Mouse (Mus musculus): ENCODE measurements around the gene Ppcdc.
"Not testable (repeated sequence)": the region's sequence is repeated elsewhere in the genome, so short reads cannot be mapped to it uniquely, and the experiment has no call there.

Ppcdc gene

DNA sequence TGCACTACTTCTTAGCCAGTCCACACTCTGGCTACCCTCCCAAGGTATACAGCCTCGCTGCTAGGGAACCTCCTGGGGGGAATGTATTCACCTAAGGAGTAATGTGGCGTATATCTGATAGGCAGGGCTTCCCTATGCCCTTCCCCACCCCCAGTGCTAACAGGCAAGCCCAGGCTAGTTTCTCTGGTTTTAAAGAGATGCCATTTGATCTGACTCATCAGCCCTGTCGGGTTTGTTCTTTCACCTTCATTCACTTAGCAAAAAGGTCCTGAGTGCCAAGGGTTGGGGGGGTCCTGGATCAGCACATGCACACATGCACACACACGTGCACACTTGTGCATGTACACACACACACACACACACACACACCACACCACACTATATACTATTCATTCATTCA, 12.0 kb downstream of the Ppcdc start:
- DNase-seq, result no peak

DNA sequence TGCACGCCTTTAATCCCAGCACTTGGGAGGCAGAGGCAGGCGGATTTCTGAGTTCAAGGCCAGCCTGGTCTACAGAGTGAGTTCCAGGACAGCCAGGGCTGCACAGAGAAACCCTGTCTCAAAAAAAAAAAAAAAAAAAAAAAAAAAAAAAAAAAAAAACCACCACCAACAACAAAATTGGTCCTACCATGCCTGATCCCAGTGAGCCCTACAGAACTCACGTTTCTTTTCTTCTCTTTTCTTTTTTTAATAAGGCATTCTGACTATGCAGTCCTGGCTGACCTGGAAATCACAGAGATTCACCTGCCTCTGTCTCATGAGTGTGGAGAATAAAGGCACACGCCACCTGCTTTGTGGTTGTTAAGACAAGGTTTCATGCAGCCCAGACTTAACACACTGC, 12.8 kb downstream of the Ppcdc start:
- DNase-seq, result not testable (repeated sequence)

DNA sequence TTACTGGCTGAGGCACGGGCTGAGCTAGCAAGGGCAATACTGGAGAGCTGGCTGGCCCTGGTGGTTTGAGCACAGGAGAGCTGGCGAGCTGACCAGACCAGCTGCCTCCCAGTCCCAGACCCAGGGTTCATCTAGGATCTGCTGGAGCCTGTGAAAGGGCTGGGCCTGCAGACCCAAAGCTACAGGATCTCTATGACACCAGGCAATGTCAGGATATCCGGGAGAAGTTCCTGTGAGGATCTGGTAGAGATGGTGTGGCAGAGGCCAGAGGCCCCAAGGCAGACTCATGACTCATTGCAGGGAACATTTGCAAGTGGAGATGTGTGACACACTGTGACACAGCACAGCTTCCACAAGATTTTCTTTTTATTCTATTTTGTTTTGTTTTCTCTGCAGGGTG, 14.8 kb downstream of the Ppcdc start:
- no peak for DNase-seq

GRCm38 (mm10) chr9:57424066-57424465, 15.9 kb downstream of the Ppcdc start:
- DNase-seq, result no peak

DNA sequence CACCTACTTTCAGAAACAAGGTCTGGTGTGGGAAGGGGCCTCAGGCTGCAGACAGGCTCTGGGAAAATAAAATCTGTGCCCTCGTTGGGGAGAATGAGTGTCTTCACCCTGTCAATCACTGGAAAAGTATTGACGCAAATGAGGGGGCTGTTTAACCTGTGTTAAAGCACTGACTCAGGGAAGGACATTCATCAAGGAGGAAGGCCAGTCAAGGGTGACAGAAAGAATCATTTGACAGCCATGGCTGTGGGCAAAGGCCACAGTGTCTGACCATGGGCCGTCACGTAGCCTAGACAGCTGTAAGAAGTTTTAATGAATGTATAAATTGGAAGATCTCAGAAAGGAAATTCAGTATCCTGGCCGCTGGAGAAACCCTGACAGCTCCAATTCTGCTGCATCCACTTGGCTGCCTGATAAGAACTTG, 18.2 kb downstream of the Ppcdc start:
- no peak for DNase-seq

DNA sequence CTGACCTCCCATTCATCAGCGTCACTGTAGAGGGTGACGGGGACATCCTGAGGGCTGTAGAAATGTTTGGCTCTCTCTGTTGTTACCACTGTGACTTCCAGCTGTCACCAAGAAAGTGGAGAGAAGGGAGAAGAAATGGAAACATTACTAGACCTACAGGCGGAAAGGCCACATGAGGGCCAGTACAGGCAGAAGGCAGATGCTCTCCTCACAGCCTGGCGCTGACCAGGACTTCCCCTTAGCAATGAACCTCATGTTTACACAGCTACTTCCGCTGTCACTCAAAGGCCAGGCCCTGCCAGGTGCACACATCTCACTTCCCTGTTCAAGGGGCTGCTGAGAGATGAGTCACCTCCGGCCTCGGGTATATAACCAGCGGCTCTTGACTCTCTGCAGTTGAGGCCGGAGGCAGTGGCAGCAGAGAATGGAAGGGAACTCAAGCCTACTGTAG, 18.8 kb downstream of the Ppcdc start:
- DNase-seq, result peak; percentile 78 to 88

- peak; percentile 43 to 53 for DNase-seq
Observed at GRCm38 (mm10) chr9:57420321-57421120, 19.4 kb downstream of the Ppcdc start.

DNA sequence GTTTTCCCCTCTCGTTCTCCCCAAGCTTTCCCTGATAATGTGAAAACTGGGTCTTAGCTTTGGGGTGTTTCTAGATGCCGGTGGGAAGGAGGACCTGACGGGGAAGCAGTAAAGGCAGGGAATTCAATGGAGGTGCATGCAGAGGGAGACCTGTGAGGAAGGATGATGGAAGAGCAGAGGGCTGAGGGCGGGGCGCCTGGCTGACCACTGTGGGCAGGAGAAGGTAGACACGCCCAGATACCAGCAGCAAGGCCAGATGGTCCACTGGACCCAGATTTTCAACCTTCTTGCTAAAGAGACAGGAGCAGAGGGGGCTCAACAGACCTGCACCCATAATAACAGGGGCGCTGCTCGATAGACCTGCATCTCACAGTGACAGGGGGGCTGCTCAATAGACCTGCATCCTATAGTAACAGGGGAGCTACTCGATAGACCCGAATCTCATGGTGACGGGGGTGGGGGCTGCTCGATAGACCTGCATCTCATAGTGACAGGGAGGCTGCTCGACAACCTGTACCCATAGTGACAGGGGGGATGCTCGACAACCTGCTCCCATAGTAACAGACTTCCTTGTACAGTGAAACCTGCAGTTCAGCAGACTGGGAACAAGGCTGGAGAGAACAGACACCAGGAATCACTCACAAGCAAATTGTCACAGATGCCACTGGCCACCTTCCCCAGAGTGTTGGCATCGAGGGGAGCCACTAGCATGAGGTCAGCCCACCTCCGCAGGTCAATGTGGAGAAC, 20.2 kb downstream of the Ppcdc start:
- no peak for DNase-seq

- no peak for DNase-seq
Observed at GRCm38 (mm10) chr9:57417341-57417740, 22.6 kb downstream of the Ppcdc start.

GRCm38 (mm10) chr9:57407120-57407905, 32.6 kb downstream of the Ppcdc start:
- DNase-seq, result no peak

GRCm38 (mm10) chr9:57406395-57406794, 33.5 kb downstream of the Ppcdc start:
- DNase-seq, result no peak

GRCm38 (mm10) chr9:57404036-57404435, 35.9 kb downstream of the Ppcdc start:
- DNase-seq, result no peak

- DNase-seq, result no peak
Observed at GRCm38 (mm10) chr9:57402318-57403251, 37.3 kb downstream of the Ppcdc start.

DNA sequence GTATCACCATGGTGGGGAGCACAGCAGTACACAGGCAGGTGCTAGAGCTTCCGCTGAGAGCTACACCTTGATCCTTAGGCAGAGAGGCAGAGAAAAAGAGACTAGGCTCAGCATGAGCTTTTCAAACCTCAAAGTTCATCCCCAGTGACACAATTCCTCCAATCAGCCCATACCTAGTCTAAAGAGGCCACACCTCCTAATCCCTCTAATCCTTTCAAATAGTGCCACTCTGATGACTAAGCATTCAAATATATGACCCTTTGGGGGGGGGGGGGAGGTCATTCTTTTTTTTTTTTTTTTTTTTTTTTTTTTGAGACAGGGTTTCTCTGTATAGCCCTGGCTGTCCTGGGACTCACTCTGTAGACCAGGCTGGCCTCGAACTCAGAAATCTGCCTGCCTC, 41.2 kb downstream of the Ppcdc start:
- no peak for DNase-seq

DNA sequence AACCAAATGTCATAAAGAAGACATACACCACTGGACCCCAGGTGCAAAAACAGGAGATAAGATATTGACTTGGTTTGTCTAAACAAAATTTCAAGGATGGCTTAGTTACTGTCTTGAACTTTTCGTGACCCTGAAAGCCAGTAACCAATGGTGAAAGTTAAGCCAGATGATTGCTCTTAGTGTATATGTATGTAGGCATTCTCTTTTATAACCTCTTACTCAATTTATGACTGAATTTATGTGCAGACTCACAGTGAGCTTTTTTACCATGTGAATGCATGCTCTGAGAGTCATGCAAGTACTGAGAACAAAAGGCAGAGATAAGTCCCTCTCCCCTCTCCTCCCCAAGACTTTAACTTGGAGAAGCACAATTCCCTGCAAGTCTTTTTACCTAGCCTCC, 47.0 kb downstream of the Ppcdc start:
- no peak for DNase-seq

DNA sequence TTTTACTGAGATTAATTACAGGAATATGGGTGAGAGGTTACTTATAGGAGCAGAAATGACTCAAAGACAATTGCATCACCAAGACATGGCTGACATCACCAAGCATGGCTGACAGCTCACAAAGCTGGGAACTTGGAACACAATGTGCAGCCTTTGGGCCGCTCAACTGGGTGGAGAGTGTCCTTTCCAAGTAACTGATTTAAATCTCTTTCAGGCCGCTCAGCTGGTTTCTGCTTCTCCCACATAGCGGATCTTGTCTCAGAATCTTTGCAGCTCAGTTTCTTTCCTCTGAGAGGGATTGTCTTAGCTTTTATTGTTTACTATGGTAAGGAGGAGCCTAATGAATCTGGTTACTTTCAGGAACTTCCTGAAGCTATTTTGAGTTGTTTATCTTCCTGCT, 49.1 kb downstream of the Ppcdc start:
- DNase-seq, result no peak

DNA sequence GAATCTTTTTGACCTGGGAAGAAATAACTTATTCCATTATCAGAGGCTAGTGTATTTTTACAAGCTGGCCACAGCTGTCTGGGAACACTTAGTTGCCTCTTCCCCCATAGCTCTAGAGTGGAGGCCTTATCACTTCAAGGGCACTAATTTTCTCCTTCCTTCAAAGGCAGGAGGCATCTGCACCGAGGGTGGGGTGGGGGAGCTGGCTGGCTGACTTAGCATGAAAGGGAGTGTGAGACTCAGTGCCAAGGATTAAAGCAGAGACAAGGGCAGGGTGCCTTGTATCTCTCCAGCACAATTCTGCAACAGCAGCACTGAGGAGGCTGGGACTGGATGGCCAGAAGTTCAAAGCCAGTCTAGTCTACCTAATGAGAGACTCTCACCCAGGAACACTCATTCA, 50.8 kb downstream of the Ppcdc start:
- no peak for DNase-seq

DNA sequence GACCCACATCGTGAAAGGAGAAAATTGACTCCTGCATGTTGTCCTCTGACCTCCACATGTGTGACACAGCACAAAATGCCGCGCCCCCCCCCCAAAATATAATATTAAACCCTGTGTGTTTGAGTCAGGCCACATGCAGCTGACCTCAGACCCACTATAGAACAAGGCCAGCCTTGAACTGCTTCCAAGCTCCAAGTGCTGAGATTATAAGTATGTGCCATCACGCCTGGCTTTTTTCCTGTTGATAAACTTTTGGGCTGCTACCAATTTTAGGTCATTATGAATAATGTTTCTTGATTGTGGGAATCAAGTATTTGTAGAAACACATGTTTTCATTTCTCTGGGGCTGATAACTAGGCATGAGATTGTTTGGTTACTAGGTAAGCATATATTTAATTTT, 53.0 kb downstream of the Ppcdc start:
- no peak for DNase-seq

- no peak for DNase-seq
Observed at GRCm38 (mm10) chr9:57384621-57385020, 55.3 kb downstream of the Ppcdc start.

- DNase-seq, result no peak
Observed at GRCm38 (mm10) chr9:57360999-57361398, 78.9 kb downstream of the Ppcdc start.

DNA sequence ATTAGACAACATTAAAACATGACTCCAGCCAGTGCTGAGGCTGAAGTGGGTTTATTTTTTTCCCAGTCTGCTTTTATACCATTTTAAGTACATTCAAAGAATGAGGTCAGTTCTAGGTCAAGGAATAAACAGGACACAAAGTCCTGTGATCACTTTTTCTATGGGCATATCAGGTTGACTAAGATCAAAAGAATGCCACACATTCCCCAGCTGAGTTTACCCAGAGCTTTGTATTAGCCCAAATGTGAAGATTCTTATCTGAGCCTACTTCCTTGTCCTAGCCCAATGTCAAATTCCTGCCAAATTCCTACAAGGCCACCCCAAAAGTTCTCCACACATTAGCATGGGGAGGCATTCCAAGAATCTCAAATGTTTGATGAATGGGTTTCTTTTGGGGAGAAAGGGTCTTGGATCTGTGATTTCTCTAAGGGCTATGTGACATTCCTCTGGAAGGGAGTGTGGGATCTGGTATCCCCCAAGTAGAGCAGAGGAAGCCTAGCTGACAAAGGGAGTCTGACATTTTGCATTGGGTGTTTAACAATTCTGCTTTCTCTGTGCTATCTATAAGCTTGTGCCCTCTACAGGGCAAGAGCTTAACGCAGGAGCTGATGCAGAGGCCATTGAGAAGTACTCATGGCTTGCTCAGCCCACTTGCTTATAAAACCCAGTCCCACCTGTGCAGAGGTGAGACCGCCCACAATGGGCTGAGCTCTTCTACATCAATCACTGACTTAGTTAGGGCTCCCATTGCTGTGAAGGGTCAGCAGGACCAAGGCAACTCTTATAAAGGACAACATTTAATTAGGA, 85.3 kb downstream of the Ppcdc start:
- no peak for DNase-seq
